Mouse (Mus musculus) kidney, adult 11 months (tissue): ENCODE results near the gene Shank2.

Source experiments
- DNase-seq: peaks from one replicate; pipeline ENCODE4 v3.0.0; 2022

The Shank2 gene

DNA sequence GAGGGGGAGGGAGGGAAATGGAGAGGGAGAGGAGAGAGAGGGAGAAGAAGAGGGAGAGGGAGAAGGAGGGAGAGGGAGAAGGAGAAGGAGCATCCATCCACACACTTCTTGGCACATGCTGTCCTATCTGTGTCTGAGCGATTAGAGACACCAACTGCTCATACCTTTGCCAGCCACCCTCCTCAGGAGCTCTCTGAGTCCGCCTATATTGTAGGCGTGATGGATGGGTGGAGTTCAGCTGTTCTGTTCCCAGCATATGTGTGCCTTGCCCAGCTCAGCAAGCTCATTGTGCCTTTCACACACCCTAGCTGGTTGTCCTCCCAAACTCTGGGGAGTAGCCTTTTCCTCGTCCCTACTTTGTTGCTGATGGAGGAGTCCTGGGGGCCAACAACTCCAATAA is 233.8 kb downstream of the Shank2 start:
- DNase-seq, result no peak

DNA sequence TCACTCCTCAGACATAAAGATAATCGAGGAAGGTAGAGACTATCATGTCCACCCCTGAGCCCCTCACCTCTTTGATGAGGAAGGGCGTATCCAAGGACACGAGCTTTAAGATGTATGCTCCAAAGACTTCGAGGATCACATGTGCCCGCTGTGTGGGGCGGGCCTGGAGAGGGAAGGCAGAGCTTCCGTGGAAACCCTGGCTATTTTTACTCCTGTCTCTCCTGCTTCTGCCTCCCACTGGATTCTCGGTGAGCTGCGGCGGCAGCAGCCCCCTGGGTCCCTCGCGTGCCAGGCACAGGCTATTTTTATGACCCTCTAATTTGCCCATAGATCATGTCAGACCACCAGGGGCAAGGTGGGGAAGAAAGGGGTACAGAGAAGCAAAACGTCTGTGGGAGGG is 235.1 kb downstream of the Shank2 start:
- DNase-seq, result no peak

DNA sequence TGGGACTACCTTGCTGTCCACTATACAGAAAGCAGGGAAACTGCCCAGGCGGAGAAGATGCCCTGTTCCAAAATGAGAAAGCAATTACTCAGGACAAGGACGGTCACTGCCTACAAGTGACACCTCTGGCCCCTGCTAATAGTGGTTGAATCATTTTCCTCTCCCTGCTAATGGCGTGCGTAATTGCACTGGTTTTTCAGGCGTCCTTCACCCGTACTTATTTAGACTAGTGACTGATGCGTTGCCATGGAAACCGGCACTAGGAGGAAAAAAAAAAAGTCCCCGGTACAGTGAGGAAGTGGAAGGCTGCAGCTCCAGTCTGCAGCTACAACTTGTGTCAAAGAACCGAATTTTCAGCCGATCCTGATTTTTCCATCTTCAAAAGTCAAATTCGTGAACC is 236.7 kb downstream of the Shank2 start:
- DNase-seq, result no peak

DNA sequence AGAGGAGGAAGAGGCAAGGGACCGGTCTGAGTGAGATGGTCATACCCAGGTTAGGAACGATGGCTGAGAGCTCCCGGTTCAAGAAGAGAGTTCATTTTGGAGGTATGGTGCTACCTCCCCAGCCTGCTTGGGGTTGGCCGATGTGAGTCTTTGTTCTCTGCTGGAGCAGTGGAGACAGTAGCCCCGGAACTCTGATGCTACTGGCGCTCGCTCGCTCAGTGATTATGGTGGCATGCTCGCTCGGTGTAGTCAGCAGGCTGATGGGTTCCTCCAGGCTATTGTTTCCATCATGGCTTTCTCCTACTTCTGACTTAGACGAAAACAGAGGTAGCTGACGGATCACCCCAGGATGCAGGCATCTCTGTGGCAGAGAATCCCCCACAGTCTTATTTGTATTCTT is 237.3 kb downstream of the Shank2 start:
- DNase-seq, result no peak

DNA sequence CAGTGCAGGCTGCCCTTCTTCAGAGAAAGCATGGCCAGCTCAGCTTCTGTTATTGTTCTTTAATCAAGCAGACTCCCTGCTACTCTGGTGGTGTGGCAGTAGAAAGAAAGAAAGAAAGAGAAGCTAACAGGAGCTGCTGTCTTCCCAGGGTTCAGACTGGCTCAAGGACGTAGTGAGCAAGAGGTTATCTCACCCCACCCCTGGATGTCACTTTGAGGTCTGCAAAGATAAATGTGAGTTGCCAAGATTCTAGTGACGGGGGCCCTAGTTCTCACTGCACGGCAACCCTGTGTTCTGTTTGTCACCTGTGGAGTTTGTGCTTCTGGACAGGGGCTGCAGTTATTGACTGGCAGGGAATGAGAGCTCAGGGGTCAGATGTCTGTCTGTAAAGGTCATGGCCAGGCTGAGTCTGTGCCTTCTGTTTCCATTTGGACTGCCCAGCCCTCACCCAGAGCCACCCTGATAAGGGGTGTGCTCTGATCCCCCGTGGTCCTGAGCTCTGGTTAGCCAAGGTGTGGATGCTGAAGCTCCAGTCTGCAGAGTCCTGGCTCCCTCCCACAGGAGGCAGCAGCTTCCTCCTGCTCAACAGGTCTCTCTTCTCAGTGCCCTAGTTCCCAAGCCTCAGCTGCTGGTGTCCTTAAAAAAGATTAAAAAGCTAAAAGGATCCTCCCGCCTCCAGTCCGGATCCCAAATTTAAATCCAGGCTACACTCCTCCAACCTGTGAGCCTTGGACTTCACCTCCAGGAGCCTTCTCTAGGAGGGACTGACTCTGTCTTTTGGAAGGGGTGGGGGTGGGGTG is 238.0 kb downstream of the Shank2 start:
- DNase-seq, result no peak

DNA sequence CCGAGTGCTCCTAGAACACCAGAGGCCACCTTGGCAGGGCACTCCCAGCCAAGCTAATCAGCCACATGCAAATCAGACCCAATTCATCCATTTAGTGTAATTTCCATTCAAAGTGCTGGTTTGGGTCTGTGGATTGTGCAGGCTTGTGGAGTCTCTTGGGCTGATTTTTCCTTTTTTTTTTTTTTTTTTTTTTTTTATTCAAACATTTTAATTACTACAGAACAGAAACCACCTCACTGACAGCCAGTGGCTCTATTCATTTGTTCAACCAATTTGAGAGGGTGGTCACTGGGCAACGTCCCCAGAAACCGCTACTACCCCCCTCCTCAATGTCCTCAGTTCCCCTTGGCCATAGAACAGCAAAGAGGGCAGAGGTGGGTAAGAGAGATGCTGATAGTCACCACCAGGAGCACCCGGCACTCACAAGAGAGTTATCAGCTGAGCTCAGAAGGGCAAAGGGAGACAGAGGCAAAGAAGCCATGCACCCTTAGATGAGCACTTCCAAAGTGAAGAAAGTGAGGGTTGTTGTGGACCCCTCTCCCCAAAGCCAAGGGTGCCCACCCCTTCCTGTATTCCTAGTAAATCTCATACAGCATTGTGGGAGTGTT is 239.1 kb downstream of the Shank2 start:
- no peak for DNase-seq

DNA sequence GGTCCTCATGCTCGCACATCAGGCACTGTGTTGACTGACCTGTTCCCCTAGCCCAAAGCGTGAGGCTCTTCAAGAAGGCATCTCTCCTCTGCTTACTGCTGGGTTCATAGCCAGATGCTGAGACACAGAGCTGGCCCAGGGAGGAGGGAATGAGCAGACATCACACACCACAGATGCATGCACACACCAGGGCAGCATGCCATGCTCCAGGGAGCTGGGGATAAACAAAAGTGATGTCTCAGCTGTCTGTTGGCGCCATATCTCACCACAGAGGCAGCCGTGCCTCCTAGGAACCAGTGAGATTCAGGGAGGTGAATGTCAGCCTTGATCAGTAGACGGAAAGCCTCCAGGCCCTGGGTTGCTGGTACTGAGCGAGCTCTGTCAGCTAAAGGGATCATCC is 242.5 kb downstream of the Shank2 start:
- no peak for DNase-seq

DNA sequence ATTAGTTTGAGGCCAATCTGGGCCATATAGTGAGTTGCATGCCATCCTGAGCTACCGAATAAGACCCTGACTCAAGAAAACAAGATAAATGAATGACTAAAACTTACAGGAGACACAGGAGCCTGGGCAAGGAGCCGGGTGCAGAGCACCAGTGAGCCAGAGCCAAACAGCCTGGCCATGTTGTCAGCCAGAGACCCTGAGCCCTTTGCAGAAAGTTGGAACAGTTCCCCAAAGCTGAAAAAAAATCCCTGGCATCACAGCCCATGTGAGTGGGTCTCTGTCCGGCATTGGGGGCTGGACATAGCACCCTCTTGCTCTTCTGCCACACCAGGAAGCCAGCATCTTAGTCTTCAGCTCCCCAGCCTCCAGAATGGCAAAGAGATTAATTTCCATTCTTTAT is 244.5 kb downstream of the Shank2 start:
- no peak for DNase-seq

DNA sequence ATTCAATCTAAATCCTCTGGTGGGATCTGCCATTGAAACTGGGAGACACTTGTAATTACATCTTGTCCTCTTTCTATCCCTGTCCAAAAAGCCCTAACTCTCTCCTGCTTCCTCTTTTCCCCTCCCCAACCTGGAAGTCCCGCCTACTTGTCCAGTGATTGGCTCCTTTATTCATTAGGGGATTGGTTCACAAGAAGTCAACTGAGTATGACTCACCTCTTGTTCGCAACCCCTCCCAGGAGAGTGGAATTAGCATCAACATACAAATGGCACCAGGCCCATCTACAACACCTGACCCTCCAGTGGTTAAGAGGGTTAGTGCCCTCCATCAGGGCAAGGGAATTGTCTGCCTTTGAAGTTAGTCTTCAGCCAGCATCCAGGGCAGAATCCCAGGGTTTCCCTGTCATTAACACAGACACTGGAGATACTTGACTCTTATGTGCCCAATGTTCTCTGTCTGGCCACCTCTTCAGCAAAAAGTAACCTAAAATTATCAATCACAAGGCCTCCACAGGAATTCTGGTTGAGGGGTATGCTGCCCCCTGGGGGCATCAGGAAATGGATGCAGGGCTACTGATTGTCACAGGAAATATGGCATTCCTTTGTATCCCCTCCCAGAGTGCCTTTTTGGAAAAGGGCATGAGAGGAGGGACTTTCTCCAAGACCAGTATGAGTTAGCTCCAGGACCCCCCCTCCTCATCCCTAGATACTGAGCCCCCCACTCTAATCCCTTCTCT is 247.1 kb downstream of the Shank2 start:
- no peak for DNase-seq

DNA sequence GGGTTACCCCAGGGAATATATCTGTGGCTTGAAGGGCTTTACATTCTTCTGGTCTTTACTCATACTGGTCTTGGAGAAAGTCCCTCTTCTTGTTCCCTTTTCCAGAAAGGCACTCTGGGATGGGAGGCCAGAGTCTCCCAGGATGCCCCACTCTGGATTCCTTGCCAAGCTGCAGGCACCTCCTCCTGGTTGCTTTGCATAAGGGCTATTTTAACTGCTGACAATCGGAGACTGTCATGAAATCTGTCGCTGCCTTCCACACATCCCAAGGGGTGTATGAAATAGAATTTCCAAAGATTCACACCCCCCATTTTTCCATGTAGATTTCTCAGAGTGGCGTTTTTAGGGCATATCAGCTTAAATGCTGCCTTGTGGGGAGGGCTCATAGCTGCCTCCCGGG is 249.1 kb downstream of the Shank2 start:
- DNase-seq, result no peak

DNA sequence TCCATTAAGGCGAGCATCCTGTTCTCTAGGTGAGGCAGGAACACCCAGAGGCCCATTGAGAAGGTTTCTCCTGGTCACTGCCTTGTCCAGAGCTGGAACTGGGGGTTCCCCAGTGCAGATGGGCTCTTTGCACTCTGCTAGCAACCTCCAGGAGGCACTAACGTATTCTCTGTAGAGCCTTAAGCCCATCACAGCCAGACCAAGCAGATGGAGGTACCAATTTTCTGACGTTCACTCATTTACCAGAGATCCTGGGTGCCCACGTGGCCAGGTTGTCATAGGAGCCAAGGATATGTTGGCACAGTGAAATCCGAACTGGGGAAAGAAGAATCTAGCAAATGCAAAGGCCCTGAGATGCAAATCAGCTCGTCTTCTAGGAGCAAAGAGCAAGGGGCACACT is 249.5 kb downstream of the Shank2 start:
- DNase-seq, result no peak

DNA sequence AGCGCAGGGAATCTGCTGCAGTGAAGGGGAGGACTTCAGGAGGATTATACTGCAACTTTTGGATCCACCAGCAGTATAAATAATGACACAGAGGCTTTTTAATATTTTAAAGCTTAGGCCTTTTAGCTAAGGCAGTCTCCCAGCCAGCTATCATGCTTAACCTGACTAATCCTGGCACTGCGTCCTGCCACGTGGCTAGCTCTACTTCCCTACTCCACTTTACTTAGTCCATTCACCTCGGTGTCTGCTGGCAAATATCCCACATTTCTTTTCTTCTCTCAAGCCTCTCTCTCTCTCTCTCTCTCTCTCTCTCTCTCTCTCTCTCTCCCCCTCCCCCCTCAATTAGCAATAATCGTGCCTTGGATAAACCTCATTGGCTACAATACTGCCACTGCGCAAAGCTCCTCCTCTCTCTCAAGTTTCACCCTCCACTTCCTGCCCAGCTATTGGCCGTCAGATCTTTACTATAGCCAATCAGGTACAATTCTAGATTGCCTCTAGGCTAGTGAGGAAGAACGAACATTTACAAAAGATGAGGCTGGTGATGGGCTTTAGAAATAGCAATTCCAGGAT is 253.0 kb downstream of the Shank2 start:
- DNase-seq, result no peak

DNA sequence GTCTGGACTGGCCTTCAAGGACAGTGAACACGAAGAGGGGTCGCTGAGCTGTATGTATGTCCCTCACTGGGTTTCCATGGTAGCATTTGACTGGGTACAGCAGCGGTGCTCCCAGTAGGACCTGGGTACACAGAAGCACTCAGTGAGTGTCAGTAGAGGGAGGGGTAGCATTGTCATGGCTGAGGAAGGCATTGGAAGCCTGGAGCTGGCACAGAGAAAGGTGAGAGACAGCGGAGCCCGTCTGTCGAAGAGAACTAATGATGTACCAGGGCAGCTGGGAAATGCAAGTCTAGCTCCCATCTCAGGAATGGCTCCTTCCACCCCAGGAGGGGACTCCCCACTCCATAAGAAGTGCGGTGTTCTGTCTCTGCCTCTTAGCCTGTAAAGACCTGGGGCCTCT is 256.1 kb downstream of the Shank2 start:
- DNase-seq, result no peak

DNA sequence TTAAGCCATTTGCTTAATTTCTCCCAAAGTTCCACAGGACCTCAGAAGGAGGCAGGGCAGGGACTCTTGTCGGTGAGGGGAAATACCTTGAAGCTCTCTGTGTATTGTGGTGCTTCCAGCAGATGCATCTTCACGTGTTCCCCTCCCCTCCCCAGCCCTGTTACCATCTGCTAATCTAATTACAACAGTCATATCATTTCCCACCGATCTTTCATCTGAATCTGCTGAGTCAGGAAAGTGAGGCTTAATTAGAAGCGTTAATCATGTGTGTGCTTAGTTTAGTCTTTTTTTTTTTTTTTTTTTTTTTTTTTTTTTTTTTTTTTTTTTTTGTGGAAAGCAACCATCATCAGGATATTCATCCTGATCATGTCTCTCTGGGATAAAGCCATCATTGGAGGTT is 256.6 kb downstream of the Shank2 start:
- DNase-seq, result no peak

DNA sequence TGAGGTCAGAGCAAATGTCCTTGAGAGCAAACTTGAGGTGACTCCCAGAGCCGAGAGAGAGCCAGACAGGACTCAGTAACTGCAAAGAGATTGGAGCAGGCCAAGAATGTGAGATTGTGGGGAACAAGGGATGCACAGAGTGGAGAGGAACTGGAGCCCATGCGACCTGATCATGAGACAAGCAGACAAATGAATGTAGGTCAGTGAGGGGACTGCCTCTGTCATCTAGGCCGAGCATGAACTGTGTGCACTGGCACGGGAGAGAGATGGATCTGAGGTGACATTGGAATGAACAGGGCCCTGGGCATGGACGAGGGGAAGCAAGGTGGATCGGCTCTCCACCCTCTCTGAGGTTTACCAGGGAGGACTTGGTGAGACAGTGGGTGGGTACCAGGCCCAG is 260.9 kb downstream of the Shank2 start:
- DNase-seq, result no peak

DNA sequence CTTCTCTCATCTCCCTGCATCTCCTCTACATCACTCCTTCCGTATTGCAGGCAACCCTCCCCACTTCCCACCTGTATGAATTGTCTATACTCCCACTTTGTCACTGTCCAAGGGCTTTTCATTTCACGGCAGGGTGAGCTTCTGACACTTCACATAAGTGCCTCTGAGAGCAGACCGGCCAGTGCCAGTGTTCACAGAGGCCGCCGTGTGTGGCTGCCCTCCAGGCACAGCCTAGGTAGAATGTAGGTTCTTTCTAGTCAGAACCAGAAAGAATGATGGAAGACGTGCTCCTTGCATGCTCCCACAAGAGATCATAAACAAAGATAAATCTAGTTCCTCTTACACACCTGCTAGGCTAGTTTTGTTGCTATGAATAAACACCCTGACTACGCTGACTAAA is 265.0 kb downstream of the Shank2 start:
- DNase-seq, result no peak

DNA sequence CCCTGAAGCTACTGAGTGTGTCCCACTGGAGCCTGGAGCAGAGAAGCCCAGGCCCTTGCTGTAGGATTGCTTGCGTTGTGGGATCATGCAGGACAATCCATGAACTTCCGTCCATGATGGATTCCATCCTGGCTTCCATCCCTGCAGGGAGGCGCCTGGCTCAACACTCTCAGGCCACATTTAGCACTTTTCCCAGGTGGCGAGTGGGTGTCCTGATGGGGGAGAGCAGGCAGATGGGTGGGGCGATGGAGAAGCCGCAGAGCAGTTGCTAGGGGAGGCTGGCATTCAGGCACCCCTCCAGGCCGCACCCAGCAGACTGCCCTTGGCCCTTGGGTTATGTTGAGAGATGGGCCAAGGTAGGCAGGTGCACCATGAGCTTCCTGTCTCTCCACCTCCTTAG is 266.6 kb downstream of the Shank2 start:
- DNase-seq, result no peak

DNA sequence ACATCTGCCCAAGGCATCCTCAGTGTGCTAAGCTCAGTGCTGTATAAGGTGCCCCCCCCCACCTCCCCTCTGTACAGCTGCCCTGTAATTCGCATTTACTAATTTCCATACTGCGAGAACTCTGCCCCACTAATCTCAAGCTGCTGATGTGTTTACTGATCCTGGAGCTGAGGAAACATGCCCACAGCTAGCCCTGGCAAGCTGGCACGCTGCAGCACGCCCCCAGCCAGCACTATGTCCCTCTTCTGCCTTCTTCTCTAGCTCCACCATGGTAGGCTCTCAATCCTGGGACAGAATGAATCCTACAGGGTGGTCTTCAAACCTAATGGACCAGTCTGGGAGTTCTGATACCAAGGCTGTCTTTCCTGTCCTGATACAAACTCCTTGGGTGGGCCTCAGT is 267.1 kb downstream of the Shank2 start:
- DNase-seq, result no peak

DNA sequence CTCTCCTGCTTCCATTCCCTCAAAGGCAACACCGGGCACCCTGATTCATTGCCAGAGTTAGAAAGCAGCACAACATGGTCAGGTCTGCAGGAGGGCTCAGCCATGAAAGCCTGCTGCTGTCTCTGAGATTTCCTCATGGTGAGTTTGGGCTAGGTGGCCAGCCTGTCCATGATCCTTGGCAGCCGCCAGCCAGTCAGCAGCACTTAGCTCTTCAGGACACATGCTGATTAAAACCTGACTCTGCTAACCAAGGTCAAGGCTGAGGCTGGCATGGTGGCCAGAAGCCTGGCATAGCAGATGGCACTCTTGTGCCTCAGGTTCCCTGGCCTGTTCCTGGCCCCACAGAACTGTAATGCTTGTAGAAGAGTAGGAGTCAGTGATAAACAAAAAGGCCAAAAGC is 269.3 kb downstream of the Shank2 start:
- no peak for DNase-seq

DNA sequence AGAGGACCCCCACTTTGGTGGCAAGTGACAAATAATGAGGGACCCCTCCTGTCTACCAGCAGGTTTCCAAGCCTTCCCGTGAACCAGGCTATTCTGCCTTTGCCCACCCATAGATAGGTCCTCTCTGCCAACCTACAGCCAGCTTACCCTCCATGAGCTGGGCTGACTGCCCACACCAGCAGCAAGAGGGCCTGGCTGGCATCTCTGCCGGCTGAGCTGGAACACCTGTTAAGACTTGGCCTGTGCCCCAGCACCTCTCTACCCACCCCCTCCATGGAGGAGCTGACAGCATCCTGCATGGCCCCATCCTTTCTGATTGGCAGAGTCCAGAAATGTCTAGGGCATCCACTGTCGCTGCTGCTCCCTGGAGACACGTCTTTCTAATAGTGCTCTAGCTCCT is 277.0 kb downstream of the Shank2 start:
- no peak for DNase-seq

DNA sequence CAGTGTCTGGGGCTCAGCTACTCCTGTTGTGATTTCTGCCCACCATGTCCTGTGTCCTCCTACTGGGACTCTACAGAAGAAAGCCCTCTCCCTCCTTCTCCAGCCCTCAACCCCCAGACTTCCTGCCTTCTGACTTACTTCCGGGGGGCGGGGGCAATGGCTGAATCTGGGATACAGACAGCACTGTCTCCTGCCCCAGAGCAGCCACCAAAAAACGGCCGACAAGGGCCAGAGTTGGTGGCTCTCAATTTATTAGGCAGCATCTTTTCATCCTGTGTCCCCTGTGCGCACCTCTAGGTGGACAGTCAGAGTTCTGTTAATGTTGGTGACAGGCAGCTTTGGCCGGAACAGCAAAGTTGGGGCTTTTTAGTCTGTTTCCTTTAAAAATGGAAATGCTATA is 282.0 kb downstream of the Shank2 start:
- no peak for DNase-seq

DNA sequence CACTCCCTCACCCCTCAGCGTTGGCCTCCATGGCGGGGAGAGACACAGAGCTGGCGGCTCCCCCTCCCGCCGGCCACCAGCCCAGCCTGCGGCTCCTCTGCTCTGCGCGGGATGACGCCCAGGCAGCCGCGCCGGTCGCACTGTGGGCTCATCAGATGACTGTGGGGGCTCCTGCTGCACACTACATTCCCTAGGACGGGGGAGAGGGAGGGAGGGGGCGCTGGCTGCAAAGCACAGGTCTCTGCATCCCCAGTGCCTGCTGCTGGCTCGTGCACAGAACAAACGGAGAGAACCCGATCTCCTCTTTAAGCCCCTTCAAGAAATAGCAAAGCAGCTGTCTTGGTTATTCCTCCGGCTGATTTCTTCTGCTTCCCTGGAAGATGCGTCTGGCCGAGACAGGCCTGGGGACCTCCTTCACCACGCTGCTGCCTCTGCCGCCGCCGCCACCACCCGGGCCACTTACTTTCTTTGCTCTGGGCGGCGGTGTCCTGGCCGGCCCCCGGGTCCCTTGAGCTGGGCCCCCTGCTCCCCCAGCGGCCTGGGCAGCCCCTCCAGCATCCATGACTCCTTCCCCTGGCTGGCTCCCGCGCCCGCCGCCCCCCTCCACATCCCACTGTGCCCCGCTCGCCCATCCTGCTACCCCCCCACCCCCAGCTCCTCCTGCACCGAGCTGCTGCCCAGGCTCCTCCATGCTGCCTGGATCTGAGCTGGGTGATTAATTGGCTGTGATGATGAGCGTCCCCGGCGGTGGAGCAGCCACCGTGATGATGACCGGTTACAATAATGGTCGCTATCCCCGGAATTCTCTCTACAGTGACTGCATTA is 282.7 kb downstream of the Shank2 start:
- DNase-seq, result no peak

DNA sequence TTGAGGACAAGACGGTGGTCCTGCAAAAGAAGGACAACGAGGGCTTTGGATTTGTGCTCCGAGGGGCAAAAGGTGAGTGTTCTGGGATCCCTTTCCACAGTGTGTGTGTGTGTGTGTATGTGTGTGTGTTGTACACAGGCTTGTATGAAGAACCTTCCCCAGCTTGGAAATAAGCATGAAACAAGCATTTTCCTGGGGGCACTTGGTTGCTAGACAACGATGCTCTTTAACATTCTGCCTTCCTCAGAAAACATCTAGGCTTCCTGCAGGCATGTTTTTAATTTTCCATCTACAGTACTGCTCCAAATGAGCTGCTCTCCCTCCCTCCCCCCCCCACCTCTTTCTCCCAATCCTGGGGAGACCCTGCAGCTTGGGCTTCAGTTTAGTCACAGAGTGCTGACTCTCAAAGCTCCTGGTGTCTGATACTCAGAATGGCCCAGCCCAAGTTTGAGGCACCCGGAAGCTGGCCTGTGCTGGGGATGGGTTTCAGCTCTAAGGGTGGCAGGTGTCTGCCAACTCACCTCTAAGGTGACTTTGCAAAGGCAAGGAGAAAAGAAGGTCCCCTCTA is 283.4 kb downstream of the Shank2 start:
- no peak for DNase-seq
